Mouse (Mus musculus) telencephalon, adult 2 months (tissue): ENCODE data around the gene Ccl3.

Experiments
- DNase-seq: peaks from one replicate; pipeline ENCODE4 v3.0.0-alpha.2; 2011; ENCODE audit warnings: low read depth, low spot score

Ccl3 gene

DNA sequence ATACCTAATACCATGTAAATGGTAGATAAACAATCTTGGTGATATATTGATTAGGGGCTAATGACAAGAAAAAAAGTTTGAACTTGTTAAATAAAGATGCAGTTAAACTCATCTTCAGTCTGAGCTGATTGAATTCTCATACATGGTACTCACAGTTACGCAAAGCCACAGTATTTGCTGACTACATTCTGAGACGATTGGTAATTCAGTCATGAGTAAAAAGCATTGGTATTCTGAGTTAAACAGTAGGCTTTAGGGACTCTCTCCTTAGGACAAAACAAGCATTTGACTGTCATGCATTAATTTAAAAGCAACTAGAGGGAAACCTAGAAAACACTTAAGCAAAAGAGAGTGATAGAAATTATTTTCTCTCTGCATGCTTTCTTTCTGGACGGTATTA lies 25.6 kb downstream of the Ccl3 start:
- DNase-seq, result no peak

DNA sequence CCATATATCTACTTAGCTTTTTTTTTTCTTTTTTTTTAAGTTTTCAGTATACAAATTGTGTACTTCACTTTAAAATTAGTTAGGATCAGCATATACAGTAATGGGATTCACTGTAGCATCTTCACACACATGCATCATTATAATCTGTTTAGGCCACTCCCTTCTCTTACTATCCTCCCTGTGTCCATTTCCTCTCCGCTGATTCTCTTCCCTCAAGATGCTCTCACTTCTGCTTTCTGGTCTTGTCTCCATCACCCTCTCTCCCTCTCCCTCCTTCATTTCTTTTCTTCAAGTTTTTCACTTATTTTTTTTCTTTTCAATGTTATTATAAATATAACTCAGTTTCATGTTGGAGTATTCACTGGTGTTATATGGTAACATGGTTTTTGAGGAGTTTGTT lies 30.1 kb downstream of the Ccl3 start:
- DNase-seq, result no peak

DNA sequence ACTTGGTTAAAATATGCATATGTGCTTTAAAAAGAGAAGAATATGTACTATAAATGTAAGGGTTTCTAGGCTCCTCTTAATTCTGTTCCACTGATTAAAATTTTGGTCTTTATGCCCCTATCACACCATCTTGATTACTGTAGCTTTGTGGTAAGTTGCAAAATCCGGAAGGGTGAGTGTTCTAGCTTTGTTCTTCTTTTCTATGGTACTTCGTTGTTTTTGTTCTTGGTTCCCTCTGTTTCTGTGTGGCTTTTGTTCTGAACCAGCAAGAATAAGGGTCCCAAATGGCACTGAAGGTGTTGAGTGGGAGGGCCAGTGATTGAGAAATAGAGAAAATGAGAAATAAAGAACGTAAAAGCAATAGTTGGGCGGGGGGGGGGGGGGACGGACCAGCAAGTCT lies 30.9 kb downstream of the Ccl3 start:
- DNase-seq, result no peak

DNA sequence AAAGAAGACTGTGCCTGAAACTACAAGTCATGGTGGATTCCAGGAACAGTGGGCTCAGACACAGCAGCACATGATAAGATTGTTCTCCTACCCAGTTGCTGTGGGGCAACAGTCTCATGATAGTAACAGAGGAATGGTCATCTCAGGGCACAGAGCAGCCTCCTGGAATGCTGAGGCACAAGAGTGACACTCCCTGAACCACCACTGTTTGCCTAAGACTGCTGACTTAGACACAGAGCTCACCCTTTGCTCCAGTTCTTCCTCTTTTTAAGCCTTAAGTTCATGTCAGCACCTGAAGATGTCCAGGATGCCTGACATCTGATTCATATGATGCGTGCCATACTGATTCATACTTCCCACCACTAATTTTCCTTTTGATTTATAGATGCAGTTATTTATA lies 32.6 kb downstream of the Ccl3 start:
- DNase-seq, result no peak

DNA sequence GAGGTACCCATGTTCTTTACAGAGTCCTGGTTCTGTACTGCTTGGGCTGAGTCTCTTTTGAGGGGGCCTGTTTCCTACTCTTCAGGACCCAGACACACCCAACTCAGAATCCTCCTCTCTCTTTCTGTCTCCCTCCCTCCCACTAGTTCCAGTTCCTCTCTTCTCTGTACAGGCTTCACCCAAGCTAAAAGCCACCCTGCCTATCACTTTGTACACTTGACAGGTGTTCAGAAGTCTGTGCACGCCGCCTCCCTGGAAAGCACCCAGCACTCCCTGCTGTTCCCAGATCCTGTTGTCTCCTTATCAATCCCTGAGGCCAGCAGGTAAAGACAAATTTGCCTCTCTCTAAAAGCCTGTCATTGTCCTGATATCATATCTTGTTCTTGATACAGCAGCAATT lies 38.3 kb downstream of the Ccl3 start:
- DNase-seq, result no peak

DNA sequence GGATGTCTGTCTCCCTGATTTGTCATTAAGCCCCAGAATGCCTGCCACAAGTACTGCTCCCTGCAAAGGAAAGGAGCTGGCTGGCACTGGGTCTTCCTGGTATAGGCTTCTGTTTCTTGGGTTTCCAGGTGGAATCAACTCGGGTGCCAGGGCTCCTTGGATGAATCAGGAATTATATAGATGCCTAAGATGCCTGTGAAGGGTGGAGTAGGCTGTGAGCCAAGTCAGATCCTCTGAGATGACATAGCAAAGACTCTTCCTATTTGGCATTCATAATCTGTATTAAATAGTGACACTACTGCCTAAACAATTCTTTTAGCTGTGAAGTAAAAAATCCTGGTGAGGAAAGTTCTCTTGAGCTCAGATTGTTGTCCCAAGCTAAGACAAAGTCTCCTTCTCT lies 42.8 kb downstream of the Ccl3 start:
- no peak for DNase-seq

DNA sequence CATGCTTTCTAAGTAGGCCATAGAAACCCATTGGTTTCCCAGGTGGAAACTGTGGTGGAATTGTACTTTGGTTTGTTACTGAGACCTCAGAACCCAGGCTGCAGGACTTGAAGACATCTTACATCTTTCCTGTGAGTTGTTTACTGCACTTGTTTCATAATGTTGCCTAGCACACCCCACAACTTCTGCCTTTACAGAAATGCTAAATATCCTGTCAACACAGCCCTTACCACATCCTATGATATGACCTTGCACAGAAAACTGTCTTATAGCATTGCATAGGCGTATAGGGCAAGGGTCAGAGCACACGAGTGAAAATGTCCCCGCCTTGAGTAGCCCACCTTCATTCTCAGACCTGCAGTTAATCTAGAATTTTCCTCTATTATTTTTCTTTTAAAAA lies 43.6 kb downstream of the Ccl3 start:
- no peak for DNase-seq

DNA sequence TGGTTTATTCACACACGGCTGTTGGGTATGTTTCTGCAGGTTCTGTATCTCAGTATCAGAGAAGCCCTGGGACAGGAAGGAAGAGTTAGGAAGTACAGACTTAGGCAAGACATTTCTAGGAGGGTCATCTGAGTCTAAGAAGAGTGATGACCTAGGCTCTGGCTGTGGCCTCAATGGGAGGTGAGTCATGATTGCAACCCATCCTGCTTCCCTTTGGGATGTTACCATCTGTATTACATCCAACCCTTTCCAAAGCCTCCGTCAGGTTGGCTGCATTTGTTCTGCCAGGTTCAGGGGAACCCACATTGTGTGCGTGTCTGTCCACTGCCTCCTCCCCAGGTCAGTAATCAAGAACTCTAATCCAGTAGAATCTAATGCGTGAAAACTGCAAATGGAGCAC lies 44.5 kb downstream of the Ccl3 start:
- no peak for DNase-seq

DNA sequence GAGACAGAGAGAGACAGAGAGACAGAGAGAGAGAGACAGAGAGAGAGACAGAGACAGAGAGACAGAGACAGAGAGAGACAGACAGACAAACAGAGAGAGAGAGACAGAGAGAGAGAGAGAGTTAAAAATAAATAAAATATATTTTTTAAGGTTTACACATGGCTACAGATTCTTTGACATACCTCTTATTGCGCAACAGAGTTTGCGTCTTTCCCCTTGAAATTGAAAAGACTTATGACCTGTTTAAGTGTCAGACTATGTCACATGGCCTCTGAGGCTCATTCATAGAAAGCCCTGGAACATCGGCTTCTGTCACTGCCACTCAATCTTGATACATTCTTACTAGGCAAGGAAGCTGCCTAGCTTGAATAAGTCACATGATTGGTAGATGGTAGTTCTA lies 45.8 kb downstream of the Ccl3 start:
- DNase-seq, result no peak

DNA sequence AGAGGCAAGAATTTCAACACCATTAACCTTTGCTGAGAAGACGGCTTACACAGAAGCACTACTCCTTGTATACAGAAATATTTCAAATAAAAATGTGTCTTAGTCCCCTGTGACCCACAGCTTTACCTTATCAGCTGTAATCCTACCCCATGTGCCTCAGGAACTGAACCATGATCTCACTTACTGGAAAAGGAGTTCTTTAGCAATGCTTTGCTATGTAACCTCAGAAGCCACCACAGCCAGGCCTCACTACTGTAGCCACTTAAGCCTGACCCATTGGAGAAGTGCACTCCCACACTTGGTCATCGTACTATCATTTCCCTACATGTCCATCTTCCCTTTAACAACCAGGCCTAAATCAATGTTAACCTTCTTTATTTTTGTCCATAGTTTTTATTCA lies 48.6 kb downstream of the Ccl3 start:
- DNase-seq, result no peak

DNA sequence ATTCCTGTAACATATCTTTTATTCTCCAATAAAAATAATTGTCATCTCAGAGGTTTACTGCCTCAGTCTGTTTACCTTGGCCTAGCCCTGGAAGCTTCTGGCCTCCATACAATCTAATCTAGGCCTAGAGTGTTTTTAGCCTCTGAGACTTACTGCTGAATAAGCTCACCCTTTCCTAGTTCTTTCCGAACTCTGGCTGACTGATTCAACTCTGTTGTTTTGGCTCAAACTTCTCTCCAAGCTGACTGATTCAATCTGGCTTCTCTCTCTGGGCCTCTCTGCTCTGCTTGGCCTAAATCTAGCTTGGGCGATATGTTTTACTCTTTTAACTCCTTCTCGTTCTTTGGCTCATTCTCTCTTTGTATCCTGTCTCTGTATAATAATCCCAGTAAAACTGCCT lies 50.2 kb downstream of the Ccl3 start:
- DNase-seq, result no peak

DNA sequence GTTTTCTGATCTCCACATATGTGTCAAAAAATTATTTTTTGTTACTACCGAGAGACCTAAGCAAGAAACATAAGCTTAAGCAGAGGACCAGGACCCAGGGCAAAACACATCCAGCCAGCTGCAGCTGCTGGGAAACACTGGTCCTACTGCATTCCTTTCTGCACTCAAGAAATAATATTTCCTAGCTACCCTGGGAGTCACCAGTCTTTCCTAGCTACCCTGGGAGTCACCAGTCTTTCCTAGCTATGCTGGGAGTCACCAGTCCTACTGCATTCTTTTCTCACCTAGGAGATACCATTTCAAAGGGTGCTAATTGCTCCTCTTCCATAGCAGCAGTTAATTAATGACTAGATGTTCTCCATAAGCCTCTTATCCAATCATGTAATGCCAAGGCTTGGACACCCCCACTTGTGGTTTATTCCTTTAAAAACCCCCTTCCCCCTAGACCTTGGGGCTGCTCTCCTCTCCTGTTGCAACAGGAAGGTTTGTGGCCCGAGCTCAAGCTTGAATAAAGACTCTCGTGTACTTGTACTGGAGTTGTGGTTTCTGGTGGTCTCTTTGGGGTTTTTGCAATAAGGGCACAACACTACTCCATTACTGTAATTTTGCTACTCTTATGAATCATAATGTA lies 50.8 kb downstream of the Ccl3 start:
- no peak for DNase-seq
